Mouse (Mus musculus) limb, embryonic 13.5 days (tissue): ENCODE measurements at regions not wholly inside any gene's neighbourhood (a gene's known extent, or its start where the extent isn't known, plus 50 kb on each side); places are given as distances from the start of the nearest gene placed in this dataset.
"Not testable (repeated sequence)": the region's sequence is repeated elsewhere in the genome, so short reads cannot be mapped to it uniquely, and the experiment has no call there.

Experiments
- ATAC-seq: fragments of 200-750 bp; cut with Nextera tagmentation; 2 replicates; pipeline ENCODE4 v1.8.0; 2017; ENCODE audit warnings: low read depth, moderate number of reproducible peaks, moderate TSS enrichment; ENCODE audit not compliant: low FRiP score
- H3K27ac ChIP-seq: fragments of 300-500 bp; sonication (generic); 2 replicates; pipeline ENCODE4 v1.5.1; 2015; ENCODE audit warnings: inconsistent platforms, mild to moderate bottlenecking, moderate library complexity
- H3K27me3 ChIP-seq: fragments of 300-500 bp; sonication (generic); 2 replicates; pipeline ENCODE4 v1.6.1; 2015; ENCODE audit warnings: mild to moderate bottlenecking, inconsistent platforms
- H3K36me3 ChIP-seq: fragments of 300-500 bp; sonication (generic); 2 replicates; pipeline ENCODE4 v1.6.1; 2015; ENCODE audit warnings: inconsistent platforms, mild to moderate bottlenecking, moderate library complexity
- H3K4me1 ChIP-seq: fragments of 300-500 bp; sonication (generic); 2 replicates; pipeline ENCODE4 v1.6.1; 2015; ENCODE audit warnings: inconsistent platforms
- H3K4me2 ChIP-seq: fragments of 300-500 bp; sonication (generic); replicated peaks from 2 replicates; pipeline ENCODE4 v1.6.1; 2015; ENCODE audit warnings: inconsistent platforms, mild to moderate bottlenecking, moderate library complexity
- H3K4me3 ChIP-seq: fragments of 300-500 bp; sonication (generic); 2 replicates; pipeline ENCODE4 v1.5.1; 2015; ENCODE audit warnings: moderate library complexity, mild to moderate bottlenecking, inconsistent platforms
- H3K9ac ChIP-seq: fragments of 300-500 bp; sonication (generic); 2 replicates; pipeline ENCODE4 v1.6.1; 2015; ENCODE audit warnings: mild to moderate bottlenecking, inconsistent platforms
- H3K9me3 ChIP-seq: fragments of 300-500 bp; sonication (generic); 2 replicates; pipeline ENCODE4 v1.6.1; 2016; ENCODE audit warnings: inconsistent platforms
- WGBS: fragments of 180-500 bp; shearing (Covaris S2); methylation state at CpG from one replicate; pipeline ENCODE4 v1.1.7; 2015; 5-methylcytosine and 5-hydroxymethylcytosine counted together

- Histone ChIP-seq H3K36me3 (no peaks in the 10 kb centered on the region), H3K27me3 (no peaks in the 10 kb centered on the region), H3K9ac (no peak overlapping the region), H3K9me3 (no peaks in the 10 kb centered on the region), H3K4me3 (no peak overlapping the region), H3K4me2 (no peak overlapping the region), H3K4me1 (no peaks in the 10 kb centered on the region), H3K27ac (no peak overlapping the region)
- ATAC-seq = no peak
- 87% methylated on average over 5 of the region's 5 CpGs for WGBS
These were observed 55.7 kb downstream of the AI429214 start for GRCm38 (mm10) chr8:37048912-37049692.

- no peak overlapping the region for H3K9ac ChIP-seq
- H3K4me2 ChIP-seq = no peak overlapping the region
- 85% methylated on average over 6 of the region's 6 CpGs for WGBS
- no peak overlapping the region for H3K4me3 ChIP-seq
- no peaks in the 10 kb centered on the region for H3K27me3 ChIP-seq
- H3K9me3 ChIP-seq = no peaks in the 10 kb centered on the region
- H3K27ac ChIP-seq = no peak overlapping the region
- no peaks in the 10 kb centered on the region for H3K36me3 ChIP-seq
- no peaks in the 10 kb centered on the region for H3K4me1 ChIP-seq
- no peak for ATAC-seq
These were observed 56.7 kb downstream of the AI429214 start for GRCm38 (mm10) chr8:37049969-37050683.

GRCm38 (mm10) chr8:37050684-37051028 lies 57.3 kb downstream of the AI429214 start:
- ATAC-seq = no peak
- H3K4me1 ChIP-seq = no peaks in the 10 kb centered on the region
- H3K27me3 ChIP-seq = no peaks in the 10 kb centered on the region
- no peaks in the 10 kb centered on the region for H3K9me3 ChIP-seq
- H3K4me2 ChIP-seq = no peak overlapping the region
- no peak overlapping the region for H3K27ac ChIP-seq
- no peaks in the 10 kb centered on the region for H3K36me3 ChIP-seq
- 19% methylated on average over 1 of the region's 1 CpGs for WGBS
- H3K4me3 ChIP-seq = no peak overlapping the region
- no peak overlapping the region for H3K9ac ChIP-seq

DNA sequence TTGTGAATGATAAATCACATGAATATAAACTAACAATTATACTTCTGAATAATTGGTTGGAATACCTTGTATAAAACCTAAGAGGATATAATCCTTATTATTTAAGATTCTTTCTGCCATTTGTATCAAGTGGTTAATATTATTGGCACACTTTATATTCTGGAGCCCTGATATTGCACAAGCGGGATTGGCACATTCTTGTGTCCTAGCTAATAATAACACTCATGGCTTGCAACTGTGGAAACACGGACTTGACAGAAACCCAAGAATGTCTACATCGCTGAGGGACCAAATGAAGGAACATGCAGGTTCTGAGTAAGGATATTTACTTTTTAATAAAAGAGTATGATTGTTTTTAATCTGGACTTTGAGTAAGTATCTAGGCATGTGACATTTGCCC lies 63.0 kb downstream of the AI429214 start:
- Histone ChIP-seq H3K4me2 (no peak overlapping the region), H3K9me3 (no peaks in the 10 kb centered on the region), H3K27me3 (no peaks in the 10 kb centered on the region), H3K27ac (no peak overlapping the region), H3K36me3 (no peaks in the 10 kb centered on the region), H3K9ac (no peak overlapping the region), H3K4me1 (no peaks in the 10 kb centered on the region), H3K4me3 (no peak overlapping the region)
- no peak for ATAC-seq
- 86% methylated on average over 3 of the region's 3 CpGs for WGBS

- no peak for ATAC-seq
- Histone ChIP-seq H3K27ac (no peak overlapping the region), H3K4me1 (0 out of 2 replicates have a peak, but pooled peaks cover 3% of the 10 kb centered on the region), H3K27me3 (no peaks in the 10 kb centered on the region), H3K4me2 (no peak overlapping the region), H3K9me3 (no peaks in the 10 kb centered on the region), H3K36me3 (no peaks in the 10 kb centered on the region), H3K9ac (no peak overlapping the region), H3K4me3 (no peak overlapping the region)
- WGBS = 89% methylated on average over 6 of the region's 6 CpGs
These were observed 65.0 kb downstream of the AI429214 start for GRCm38 (mm10) chr8:37058390-37058789.

DNA sequence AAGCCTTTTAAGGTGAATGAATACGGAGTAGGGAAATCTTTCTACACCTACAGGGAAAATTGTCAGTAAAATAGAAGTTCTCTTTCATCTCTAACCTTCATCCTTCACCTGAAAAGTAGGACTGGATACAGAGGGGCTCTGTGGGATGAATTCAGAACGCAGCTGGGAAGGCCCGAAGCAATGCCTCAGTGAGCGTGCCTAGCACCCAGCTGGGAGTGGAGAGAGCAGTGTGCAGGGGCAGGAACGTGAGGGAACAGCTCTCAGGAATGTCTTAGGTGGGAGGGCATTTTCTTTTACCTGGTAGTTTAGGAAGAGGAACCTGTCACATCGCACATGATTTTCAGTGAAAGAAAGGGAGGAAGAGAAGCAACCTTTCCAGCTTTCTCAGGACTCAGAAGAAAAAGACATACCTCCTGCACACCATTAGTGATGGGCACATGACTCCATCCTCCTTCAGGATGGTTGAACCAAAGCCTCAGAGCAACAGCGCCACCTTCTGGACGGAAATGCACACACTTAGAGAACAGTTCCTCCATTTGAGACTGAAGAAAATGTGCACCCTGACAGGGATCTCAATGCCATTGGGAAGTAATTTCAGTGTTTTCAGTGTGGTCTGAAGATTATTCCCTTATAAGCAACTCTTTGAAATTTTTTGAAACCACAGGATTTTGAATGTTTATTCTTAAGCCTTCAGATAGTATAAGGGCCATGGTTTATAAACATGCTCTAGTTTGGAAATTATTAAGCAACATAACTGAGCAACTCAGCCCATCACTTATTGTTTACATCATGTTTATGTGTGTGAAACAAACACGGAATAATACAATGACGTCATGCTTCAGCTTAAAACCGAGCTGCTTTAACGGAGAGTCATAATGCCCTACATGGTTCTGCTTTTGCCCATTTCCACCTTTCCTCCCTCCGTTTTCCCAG lies 68.9 kb downstream of the AI429214 start:
- Histone ChIP-seq H3K4me1 (0 out of 2 replicates have a peak, but pooled peaks cover 3% of the 10 kb centered on the region), H3K27me3 (no peaks in the 10 kb centered on the region), H3K9ac (no peak overlapping the region), H3K9me3 (no peaks in the 10 kb centered on the region), H3K4me3 (no peak overlapping the region), H3K36me3 (no peaks in the 10 kb centered on the region), H3K4me2 (no peak overlapping the region), H3K27ac (no peak overlapping the region)
- peak; percentile 77; the same call in 1 of the 2 replicates for ATAC-seq
- 32% methylated on average over 13 of the region's 13 CpGs for WGBS

DNA sequence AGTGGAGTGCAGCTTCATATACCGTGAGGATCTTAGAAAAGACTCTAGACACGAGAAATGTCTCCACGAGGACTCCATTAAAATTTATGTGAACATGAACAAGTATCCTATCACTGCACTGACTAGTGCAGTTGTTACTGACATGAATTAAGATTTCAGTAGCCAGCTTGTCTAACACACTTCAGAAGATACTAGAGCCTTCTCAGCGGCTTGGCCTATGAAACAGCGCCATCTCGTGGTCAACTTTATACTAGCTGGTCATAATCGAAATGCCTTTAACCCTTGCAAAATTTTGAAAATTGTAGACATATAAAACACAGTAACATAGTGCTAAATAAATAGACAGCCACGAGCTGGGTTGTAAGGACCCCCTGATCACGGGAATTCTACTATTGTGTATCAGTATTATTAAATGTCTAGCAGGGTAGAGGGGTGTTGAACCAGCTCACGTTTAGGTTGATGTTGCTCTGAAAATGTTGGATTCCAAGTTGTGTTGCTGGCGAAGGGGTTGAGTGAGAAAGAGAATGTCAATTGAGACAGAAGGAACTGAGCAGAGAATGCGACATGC lies 70.4 kb downstream of the AI429214 start:
- no peak overlapping the region for H3K4me2 ChIP-seq
- H3K9ac ChIP-seq = no peak overlapping the region
- 20% methylated on average over 12 of the region's 12 CpGs for WGBS
- no peaks in the 10 kb centered on the region for H3K36me3 ChIP-seq
- H3K27ac ChIP-seq = no peak overlapping the region
- H3K4me1 ChIP-seq = 0 out of 2 replicates have a peak, but pooled peaks cover 3% of the 10 kb centered on the region
- H3K27me3 ChIP-seq = no peaks in the 10 kb centered on the region
- no peaks in the 10 kb centered on the region for H3K9me3 ChIP-seq
- H3K4me3 ChIP-seq = no peak overlapping the region
- peak; percentile 66; the same call in 1 of the 2 replicates for ATAC-seq

DNA sequence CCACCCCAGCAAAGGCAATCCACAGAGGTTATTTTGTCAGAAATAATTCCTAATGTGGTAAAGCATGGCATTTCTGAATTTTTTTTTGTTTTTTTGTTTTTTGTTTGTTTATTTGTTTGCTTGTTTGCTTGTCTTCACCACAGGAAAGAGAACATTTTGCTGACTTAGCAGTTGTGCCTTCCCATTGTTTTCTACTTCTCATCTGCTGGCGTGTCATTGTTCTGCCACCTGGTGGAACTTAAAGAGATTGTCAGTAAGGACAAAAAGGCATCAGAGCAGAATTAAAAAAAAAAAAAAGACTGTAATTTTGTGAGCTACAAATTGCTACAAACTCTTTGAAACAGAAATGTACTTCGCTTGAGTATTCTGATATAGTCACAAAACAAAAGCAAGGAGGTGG lies 79.5 kb downstream of the AI429214 start:
- WGBS = 29% methylated on average over 2 of the region's 2 CpGs
- no peak for ATAC-seq

DNA sequence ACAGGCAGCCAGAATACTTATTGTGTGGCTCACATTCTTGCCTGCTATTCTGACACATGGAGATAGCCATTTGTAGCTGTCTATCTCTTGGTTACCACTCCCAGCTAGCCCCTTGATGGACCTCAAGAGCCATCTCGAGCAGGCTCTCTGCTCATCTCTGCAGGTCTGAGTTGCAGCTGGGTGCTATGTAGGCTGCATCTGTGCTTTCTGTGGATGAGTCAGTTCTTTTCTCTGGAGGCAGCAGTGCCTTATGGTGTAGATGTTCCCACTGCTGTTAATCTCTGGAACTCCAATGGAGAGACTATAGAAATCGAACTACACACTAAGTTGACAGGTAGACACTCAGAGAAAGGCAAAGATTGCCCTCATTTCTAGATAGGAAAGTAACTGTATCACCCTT lies 106.3 kb downstream of the AI429214 start:
- H3K4me3 ChIP-seq = no peak overlapping the region
- H3K27ac ChIP-seq = no peak overlapping the region
- no peaks in the 10 kb centered on the region for H3K27me3 ChIP-seq
- H3K4me2 ChIP-seq = no peak overlapping the region
- no peaks in the 10 kb centered on the region for H3K36me3 ChIP-seq
- no peak overlapping the region for H3K9ac ChIP-seq
- WGBS = 77% methylated on average over 2 of the region's 2 CpGs
- H3K4me1 ChIP-seq = no peaks in the 10 kb centered on the region
- H3K9me3 ChIP-seq = no peaks in the 10 kb centered on the region
- ATAC-seq = no peak

More for the DNA sequence above, 79.5 kb downstream of the AI429214 start:
- no peaks in the 10 kb centered on the region for H3K27me3 ChIP-seq
- H3K4me2 ChIP-seq = no peak overlapping the region
- no peak overlapping the region for H3K27ac ChIP-seq
- no peaks in the 10 kb centered on the region for H3K4me1 ChIP-seq
- H3K9me3 ChIP-seq = no peaks in the 10 kb centered on the region
- H3K4me3 ChIP-seq = no peak overlapping the region
- no peak overlapping the region for H3K9ac ChIP-seq
- H3K36me3 ChIP-seq = no peaks in the 10 kb centered on the region

- not testable (repeated sequence) for H3K36me3 ChIP-seq, H3K4me1 ChIP-seq, ATAC-seq, H3K4me3 ChIP-seq, H3K9ac ChIP-seq, H3K27ac ChIP-seq, H3K9me3 ChIP-seq, H3K4me2 ChIP-seq, H3K27me3 ChIP-seq
These were observed 119.0 kb downstream of the AI429214 start for GRCm38 (mm10) chr8:37112386-37112785.

DNA sequence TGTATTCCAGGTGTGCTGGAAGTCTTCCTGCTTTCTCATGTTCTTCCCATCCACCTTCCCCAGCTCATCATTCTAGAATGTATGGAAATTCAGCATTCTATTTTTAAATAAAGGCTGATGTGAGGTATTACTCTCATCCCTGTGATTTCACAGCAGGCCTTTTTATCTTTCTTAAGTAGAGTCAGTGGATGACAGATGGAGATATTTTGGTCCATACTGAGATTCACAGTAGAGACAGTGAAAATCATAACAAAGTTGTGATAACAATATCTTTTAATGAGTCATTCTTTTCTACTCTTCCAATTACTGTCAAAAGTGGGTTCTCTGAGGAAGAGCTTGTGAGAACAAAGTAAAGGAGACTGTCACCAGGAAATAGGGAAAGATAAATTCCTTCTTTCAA lies 132.4 kb downstream of the AI429214 start:
- no peak overlapping the region for H3K4me3 ChIP-seq
- H3K4me2 ChIP-seq = no peak overlapping the region
- H3K9ac ChIP-seq = no peak overlapping the region
- ATAC-seq = no peak
- 0 out of 2 replicates have a peak, but pooled peaks cover 5% of the 10 kb centered on the region for H3K4me1 ChIP-seq
- no peak overlapping the region for H3K27ac ChIP-seq
- H3K36me3 ChIP-seq = no peaks in the 10 kb centered on the region
- H3K27me3 ChIP-seq = no peaks in the 10 kb centered on the region
- peaks cover 9% of the 10 kb centered on the region for H3K9me3 ChIP-seq
